Mouse (Mus musculus) spleen, embryonic (tissue): Measurements from ENCODE around the gene Slco1a6.
"Not testable (repeated sequence)": the region's sequence is repeated elsewhere in the genome, so short reads cannot be mapped to it uniquely, and the experiment has no call there.

Experiments
- CTCF ChIA-PET: fragments of 350-600 bp; sonication (Branson Sonifier 250); formaldehyde crosslinking; loops from one replicate; lab custom pipeline; 2022; lab: Charles Lee

The Slco1a6 gene

DNA sequence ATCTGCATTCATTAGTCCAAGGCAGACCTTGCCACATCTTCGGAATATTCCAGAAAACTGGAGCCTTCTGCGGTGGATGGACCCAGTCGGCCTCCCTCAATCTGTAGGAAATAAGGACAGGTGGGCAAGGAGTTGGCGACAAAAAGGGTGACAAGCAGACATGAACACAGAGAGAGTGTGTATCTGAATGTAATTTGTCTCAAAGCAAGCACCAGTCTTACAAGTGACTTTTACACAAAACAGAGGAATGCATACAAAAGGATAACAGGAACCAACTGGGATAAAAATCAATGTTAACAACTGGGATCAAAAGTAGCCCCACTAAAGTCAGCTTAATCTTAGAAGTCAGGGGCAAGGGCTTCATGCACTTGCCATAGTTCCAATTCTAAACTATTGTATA is at the start of gene Slco1a6:
Slco1a6 (minus strand) TSS at position 101 of the 400 bp plus-strand sequence.
- CTCF ChIA-PET = no interaction called here

DNA sequence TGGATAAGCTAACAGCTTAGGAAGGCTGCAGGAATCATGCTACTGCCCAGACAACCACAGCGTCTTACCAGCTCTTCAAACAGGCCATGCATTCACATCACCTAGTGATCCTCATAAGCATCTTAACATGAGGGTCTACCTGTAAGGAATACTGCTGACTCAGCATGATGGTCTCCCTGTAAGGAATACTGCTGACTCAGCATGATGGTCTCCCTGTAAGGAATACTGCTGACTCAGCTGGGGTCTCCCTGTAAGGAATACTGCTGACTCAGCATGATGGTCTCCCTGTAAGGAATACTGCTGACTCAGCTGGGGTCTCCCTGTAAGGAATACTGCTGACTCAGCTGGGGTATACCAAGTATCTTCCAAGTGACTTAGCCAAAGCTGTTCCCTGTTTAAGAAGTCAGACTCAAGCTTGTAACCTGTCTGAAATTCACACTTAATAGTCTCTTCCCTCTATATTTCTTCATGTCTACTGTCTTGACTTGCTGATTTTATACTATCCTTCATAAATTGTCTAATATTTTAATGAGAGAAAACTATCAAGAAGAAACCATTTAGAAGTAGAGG is 42.5 kb upstream of the Slco1a6 start:
- CTCF ChIA-PET = not testable (repeated sequence)

DNA sequence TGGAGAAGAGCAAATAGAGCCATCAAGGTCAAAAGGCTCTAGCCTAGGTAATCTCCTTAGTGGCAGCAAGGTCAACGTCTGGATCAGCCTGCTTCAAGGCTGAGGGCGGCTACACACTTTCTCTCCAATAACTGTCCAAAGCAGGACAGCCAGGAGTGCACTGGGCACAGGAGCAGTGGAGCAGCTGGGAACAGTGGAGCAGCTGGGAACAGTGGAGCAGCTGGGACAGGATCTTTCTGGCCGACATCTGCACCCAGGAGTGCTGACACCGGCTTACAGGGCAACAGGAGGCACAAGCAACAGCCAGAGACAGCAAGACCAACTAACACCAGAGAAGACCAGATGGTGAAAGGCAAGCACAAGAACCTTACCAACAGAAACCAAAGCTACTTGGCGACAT is 36.7 kb upstream of the Slco1a6 start:
- CTCF ChIA-PET = no interaction called here

DNA sequence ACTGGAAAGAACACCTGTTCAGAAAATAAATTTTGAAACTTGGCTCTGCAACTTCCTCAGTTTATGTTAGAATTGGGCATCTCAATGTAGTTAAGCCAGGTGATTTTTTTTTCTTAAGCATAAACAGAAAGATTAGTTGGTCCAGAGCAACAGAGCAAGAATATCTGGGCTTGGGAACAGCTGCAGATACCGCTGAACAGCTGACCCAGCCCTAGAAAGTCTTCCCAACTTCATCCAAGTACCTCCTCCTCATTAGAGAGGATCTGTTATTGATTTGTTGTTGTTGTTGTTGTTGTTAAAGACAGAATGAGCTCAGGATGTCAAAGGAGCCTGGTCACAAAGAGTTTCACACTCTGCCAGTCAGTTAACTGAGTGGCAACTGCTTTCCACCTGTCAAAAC is 31.1 kb upstream of the Slco1a6 start:
- CTCF ChIA-PET = no interaction called here

DNA sequence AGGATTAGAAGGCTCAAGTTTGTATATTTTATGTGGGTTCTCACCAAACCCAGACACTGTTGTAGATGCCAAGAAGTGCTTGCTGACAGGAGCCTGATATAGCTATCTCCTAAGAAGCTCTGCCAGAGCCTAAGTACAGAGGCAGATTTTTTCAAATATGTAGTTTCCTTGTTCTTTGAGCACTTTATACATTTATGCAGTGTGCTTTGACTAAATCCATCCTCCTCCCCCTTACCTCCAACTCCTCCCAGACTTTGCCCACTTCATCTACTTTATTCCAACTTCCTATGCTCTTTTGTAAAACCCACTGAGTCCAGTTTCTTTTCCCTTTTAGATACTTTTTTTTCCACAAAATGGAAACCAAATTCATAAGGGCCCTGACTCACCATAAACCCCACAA is 11.8 kb upstream of the Slco1a6 start:
- CTCF ChIA-PET = no interaction called here

DNA sequence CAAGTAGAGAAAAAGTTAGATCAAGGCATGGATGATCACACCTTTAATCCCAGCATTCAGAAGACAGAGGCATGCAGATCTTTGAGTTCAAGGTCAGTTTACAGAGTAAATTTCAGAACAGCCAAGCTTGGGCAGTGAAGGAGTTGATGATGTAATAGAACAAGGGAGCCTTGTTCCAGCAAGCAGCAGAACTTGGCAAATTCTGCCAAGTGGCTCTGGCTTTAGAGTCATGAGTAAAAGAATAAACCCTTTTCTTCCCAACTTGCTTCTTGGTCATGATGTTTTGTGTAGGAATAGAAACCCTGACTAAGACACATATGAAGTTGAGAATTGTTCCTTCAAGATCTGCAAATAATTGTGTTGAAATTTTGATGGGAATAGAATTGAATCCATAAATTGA is 3.5 kb upstream of the Slco1a6 start:
- CTCF ChIA-PET = no interaction called here

DNA sequence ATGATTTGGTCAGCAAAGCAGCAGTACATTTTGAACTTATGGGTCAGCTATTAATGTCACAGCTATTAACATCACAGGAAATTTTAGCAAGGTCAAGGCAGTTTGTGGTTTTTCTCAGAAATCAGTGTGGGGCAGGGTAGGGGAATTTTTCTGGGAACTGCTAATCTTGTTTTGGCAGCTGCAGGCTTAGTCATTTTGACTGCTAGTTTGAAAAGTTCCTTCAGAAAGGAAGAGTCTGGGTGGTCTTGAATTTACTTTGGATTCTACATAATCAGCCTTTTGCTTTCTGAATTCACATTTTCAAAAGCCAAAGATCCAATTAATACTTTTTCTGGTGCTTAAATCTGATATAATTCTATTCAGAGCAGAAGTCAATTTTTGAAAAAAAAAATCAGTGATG is 1.4 kb upstream of the Slco1a6 start:
- CTCF ChIA-PET = no interaction called here

DNA sequence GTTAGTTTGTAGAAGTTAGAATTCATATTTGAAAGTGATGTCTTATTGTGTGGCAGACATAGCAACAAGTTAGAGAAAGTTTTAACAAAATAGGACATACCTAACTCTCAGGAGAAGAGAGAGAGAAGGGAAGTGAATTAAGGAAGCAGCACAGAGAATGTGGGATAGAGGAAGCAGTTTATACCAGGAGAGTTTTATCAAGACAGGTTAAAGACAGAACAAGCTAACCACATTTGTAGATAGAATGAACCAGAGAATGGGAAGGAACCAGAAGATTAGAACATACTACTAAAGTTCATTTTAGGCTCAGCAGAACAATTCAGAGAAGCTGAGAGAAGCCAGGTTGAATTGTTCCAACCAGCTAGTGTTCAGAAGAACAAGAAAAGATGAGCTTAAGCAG is 7.8 kb downstream of the Slco1a6 start:
- CTCF ChIA-PET = no interaction called here

DNA sequence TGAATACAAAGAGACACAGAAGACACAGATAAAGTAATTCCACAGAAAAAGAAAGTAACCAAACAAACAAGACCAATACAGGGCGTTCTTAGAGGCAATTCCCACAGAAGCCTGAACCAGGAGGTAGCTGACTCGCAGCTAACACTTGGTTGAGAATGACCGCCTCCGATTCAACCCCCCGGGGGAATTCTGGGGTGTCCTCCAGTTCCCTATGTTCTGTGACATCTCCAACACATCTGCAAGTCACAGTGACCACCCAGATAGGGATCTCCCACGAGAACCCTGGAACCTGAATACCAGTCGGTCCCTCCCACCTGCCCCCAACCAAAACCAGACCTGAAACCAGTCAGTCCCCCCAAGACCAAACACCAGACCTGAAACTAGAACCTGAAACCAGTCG is 14.1 kb downstream of the Slco1a6 start:
- CTCF ChIA-PET = no interaction called here

DNA sequence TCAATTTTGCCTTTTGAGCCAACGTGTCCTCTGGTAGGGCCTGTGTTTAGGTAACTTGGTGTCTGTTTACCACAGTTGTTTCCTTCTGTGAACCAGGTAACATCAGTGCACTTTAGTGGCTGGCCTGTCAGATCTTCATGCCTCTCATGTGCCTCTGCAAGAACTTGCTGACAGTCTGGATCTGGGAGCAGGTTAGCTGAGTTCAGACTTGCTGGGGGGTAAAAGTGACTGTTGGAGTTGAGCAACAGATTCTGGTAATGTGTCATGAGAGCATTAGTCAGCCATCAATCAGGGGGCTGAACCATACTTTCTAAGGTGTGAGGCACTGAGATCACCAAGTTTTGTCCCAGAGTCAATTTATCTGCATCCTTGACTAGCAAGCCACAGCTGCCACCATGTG is 16.4 kb downstream of the Slco1a6 start:
- CTCF ChIA-PET = no interaction called here

DNA sequence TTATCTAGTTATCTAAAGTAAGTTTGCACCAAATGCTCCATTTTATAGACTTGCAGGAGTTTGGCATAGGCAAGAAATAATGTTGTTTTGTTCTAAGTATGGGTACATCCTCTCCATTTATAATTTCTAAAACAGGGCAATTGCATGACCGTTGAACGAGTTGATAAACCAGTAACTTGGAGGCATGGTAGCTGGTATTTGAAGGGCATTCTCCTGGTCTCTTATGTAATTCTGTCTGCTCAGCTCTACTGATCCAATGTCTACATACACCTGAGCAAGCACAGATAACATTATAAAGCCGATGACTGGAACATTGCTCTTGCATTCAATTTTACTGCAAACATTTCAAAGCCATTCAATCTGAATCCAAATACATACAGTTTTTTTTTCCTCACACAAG is 20.9 kb downstream of the Slco1a6 start:
- CTCF ChIA-PET = no interaction called here

DNA sequence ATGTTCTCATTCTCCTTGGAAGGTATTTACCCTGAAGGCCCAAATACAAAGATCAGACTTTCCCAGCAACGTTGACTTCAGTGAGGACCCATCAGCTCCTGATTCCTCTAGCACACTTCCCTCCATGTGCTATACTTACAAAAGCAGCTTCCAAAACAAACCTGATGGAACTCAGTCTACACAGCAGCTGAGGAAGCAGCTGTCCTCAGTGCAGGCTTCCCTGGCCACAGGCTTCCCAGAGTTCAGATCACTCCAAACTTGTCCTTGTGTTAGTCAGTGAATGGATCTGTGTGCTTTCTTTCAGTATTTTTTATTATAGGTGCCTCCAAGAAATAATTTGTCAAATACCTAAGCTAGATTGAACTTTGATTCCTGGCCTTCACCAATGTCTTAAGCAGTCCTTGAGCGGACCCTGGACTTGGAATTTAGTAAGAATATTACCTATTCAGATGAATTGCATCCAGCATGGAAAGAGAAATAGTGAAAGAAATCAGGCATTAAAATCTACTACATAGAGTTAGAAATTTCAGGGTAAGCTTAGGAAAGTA is 22.4 kb downstream of the Slco1a6 start:
- CTCF ChIA-PET = no interaction called here

DNA sequence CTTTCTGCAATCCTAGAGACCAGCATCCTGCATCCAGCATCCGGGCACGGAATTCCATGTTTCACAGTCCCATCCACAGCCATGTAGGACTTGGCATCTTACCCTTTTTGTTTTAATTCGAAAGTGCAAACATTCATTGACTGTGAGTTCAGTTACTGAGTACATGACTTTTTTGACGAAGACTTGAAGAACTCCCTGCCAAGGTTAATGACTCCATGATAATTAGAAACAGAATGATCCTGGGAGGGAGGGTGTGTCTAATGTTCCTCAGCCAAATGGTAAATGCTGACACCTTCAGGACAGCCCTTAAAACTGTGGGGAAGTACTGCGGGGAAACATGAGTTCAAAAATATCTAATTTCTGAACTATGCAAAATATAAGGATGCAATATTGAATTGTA is 44.9 kb downstream of the Slco1a6 start:
- CTCF ChIA-PET = no interaction called here

DNA sequence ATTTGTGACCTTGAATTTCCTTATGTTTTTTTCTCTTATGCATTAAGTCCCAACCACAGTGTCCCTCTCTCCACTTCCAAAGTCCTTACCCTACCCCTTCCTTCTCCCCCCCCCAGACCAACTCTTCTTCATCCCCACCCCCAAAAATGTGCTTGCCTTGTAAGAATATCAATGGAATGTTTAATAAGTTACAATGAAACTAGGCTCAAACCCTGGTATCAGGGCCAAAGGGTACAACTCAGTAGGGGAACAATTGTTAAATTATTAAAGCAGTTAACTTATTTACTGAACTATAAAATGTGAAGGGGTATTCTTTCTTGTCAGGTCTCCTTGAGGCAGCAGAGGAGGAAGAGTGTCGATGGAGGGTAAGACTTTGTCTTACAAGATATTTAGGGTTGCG is 47.1 kb downstream of the Slco1a6 start:
- CTCF ChIA-PET = no interaction called here

DNA sequence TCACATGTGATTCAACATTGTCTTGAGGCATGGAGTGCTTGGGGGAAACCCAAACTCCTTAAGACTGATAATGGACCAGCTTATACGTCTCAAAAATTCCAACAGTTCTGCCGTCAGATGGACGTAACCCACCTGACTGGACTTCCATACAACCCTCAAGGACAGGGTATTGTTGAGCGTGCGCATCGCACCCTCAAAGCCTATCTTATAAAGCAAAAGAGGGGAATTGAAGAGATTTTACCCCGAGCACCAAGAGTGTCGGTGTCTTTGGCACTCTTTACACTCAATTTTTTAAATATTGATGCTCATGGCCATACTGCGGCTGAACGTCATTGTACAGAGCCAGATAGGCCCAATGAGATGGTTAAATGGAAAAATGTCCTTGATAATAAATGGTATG is 54.2 kb downstream of the Slco1a6 start:
- CTCF ChIA-PET = not testable (repeated sequence)

DNA sequence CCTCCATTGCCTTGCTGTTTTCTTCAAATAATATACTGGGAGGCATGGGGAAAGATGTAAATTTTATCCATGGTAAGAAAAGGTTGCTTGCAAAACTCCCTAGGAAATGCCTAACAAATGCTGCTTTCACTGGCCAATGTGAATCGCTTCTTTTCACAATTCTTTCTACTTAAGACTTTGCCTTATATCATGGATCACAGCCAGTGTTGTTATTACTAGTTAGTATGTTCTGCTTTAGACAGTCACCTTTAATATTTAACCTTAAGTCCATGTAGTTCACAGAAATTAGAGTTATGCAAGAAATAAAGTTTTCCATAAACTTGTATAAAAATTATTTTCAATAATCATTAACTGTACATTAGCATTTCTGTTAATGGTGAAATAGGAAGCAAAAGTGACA is 60.0 kb downstream of the Slco1a6 start:
- CTCF ChIA-PET = no interaction called here

DNA sequence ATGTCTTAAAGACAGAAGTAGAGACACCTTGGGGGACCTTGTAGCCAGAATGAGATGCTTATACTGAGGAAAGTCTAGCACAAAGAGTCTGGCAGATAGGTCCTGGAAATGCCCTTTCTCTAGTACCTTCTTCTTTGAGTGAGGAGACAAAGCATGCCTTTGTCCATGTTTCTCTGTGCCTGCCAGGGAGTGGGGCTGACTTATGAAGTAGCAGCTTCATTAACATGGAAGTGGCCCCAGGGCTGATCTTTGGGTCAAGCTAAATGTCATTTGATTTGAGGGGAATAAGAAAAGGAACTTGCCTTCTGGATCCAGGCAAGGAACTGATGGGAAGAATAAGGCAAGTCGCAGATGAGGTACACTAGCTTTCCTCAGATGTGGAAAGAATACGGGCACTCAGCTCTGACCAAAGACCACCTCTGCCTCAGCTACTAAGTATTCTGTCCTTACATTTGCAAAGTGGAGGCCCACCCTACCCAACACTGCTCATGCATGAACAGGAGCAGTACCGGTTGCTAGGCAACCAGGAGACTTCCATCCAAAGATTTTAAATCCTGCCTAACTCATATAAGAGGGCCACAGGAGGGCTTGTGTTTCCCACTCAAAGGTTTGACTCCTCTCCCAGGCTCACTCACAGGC is 96.5 kb downstream of the Slco1a6 start:
- CTCF ChIA-PET = no interaction called here

DNA sequence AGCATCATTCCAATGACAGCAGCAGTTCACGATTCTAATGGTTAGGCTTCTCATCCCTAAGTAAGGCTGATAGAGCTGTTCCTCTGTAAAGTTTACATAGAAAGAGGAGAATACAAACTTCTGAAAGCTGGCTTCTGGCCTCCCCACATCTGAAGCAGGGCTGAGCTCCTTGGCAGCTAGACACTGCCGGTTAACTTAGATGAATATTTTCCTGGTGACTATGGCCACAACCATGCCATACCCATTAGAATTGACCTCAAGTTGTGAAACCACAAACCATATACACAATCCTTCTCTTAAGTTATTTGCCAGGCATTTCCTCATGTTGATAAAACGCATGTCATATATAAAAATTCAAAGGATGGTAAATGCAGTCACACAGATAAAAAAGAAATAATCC is 117.2 kb downstream of the Slco1a6 start:
- CTCF ChIA-PET = no interaction called here

DNA sequence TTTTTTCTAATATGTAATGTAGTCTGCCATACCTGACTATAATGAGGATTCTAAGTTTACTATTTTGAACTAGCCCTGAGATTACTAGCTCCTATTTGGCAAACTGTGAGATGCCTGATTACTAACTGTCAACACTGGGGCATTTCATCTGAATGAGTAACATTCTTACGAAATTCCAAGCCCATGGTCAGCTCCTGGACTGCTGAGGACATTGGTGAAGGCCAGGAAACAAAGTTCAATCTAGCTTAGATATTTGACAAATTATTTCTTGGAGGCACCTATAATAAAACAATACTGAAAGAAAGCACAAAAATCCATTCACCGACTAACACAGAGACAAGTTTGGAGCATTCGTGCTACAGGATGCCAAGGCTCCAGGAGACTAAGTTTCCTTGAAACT is 150.0 kb downstream of the Slco1a6 start:
- CTCF ChIA-PET = not testable (repeated sequence)

DNA sequence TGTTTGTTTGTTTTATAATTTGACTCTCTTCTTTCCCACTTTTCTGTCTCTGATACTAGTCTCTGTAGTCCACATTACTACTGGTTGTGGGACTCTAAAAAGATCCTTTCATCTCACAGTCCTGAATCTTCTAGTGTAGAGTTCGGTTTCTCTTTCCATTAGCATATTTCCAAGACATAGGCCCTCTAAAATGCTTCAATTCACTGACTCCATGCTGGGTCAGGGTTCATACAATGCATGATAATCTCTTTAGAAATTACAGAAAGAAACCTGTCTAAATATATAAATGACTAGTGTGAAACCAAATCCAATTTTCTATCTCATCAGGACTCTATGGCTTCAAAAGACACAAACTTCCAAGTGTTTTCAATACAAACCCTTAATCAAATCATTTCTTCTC is 160.6 kb downstream of the Slco1a6 start:
- CTCF ChIA-PET = no interaction called here

DNA sequence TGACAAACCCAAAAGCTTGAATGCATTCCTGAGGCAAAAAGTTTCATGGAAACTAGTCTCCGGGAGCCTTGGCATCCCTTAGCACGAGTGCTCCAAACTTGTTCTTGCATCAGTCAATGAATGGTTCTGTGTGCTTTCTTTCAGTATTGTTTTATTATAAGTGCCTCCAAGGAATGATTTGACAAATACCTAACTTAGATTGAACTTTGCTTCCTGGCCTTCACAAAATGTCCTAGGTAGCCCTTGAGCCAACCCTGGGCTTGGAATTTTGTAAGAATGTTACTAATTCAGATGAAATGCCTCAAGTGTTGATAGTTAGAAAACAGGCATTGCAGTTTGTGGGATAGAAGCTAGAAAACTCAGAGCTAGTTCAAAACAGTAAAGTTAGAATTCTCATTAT is 162.6 kb downstream of the Slco1a6 start:
- CTCF ChIA-PET = no interaction called here

DNA sequence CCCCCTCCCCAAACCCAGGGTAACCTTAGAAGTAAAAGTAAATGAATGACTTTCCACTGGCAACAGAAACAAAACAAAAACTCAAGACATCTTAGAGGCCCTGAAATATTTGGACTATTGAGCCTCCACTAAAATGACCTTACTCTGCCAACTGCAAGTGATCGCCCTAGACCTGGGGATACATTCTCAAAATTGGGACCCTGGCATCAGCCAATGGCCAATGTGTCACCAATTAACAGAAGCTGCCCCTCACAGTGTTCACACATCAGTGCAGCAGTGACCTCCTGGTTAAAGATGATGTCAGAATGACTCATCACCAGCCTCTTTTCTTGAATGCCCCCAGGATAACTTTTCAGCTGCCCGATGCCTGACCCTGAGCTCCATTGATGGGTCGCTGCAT is 166.4 kb downstream of the Slco1a6 start:
- CTCF ChIA-PET = no interaction called here

DNA sequence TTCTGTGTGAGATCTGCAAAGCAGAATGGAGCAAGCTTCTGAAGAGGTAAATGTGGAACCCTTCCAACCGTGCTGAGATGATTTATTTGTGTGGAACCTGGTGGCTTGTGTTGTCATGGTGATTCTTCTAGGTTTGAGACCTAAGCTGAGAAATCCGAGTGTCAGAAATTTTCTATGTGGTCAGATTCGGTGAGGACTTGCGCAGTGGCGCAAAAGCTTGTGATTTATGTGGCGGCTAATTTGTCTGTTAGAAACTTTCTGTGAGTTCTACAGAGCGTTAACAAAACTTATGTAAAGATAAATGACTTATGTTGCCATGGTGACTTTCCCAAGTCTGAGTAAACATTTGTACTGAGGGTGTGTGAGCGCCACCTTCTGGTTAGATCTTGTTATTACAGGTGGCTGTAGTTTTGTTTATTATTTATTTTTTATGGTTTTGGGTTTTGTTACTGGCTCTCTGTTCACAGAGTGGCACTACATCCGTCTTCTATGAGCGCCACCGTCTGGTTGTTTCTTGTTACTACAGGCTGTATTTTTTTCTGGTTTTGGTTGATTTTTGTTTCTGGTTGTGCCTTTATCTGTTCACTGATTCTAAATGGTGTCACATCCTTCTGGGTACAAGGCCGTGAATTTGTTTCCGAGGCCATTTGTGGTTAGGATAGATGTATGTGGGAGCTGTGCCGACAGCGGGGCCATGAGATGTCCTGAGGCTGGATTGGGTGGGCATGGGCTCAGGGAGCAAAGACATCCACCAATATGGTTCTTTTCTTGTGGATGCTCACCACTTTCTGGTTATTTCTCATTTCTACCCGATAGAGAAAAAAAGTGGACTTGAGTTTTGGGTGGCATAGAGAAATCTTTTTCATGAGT is 167.8 kb downstream of the Slco1a6 start:
- CTCF ChIA-PET = interaction anchor here (0.6 kb wide), 1 partner anchor 724 kb away, joined by 10 read pairs; no protein-coding TSS in a partner anchor
